Mouse (Mus musculus) heart, postnatal 25 days (tissue): ENCODE measurements around the gene Trarg1. TPM values are rescaled to one million over a fixed set of nuclear protein-coding genes. Genes with fewer than 3 reads are reported as not detected.
"Not testable (repeated sequence)": the region's sequence is repeated elsewhere in the genome, so short reads cannot be mapped to it uniquely, and the experiment has no call there.

Source experiments
- DNase-seq: peaks from one replicate; pipeline ENCODE4 v3.0.0; 2022; ENCODE audit warnings: low spot score
- intact Hi-C: fragments of 180-260 bp; cut with DNase I; formaldehyde crosslinking; loops from one replicate; pipeline ENCODE4 v1.15.1; 2025
- total RNA-seq, 2 experiments: library from RNA; stranded (reverse); gene quantifications; 2 replicates each; pipeline ENCODE4 v1.2.3; 2021

The Trarg1 gene
- total RNA-seq, result 1 to 10 TPM; 3.7 to 4.2 TPM

GRCm38 (mm10) chr11:76679508-76679907 is at the start of gene Trarg1:
Gene Trarg1, plus strand, starts transcription at chr11:76679808.
- DNase-seq, result not testable (repeated sequence)
- intact Hi-C loops, result loop anchor here (5.0 kb wide), 1 partner anchor 213 kb away; no protein-coding TSS in a partner anchor

GRCm38 (mm10) chr11:76630023-76630422 is 49.6 kb upstream of the Trarg1 start:
- intact Hi-C loops, result no loop called here
- DNase-seq, result no peak

- intact Hi-C loops, result no loop called here
- DNase-seq, result no peak
Observed at GRCm38 (mm10) chr11:76630487-76630886, 49.1 kb upstream of the Trarg1 start.

- no peak for DNase-seq
- intact Hi-C loops, result no loop called here
Observed at GRCm38 (mm10) chr11:76639269-76639985, 40.2 kb upstream of the Trarg1 start.

- DNase-seq, result no peak
- intact Hi-C loops, result loop anchor here (10.0 kb wide), 2 partner anchors 95 to 185 kb away; no protein-coding TSS in a partner anchor
Observed at GRCm38 (mm10) chr11:76640231-76640630, 39.4 kb upstream of the Trarg1 start.

GRCm38 (mm10) chr11:76644257-76644656 is 35.4 kb upstream of the Trarg1 start:
- DNase-seq, result no peak
- intact Hi-C loops, result loop anchor here (10.0 kb wide), 2 partner anchors 99 to 189 kb away; no protein-coding TSS in a partner anchor

GRCm38 (mm10) chr11:76645036-76645435 is 34.6 kb upstream of the Trarg1 start:
- intact Hi-C loops, result loop anchor here (5.0 to 10.0 kb wide), 3 partner anchors 100 to 190 kb away; no protein-coding TSS in a partner anchor
- DNase-seq, result no peak

GRCm38 (mm10) chr11:76645955-76646354 is 33.7 kb upstream of the Trarg1 start:
- intact Hi-C loops, result loop anchor here (5.0 to 10.0 kb wide), 3 partner anchors 101 to 191 kb away; no protein-coding TSS in a partner anchor
- peak; percentile 61 for DNase-seq

GRCm38 (mm10) chr11:76647062-76647461 is 32.5 kb upstream of the Trarg1 start:
- no peak for DNase-seq
- intact Hi-C loops, result loop anchor here (5.0 to 10.0 kb wide), 3 partner anchors 102 to 192 kb away; no protein-coding TSS in a partner anchor

GRCm38 (mm10) chr11:76647500-76647899 is 32.1 kb upstream of the Trarg1 start:
- intact Hi-C loops, result loop anchor here (5.0 to 10.0 kb wide), 3 partner anchors 103 to 193 kb away; no protein-coding TSS in a partner anchor
- DNase-seq, result no peak

GRCm38 (mm10) chr11:76650862-76651560 is 28.6 kb upstream of the Trarg1 start:
- intact Hi-C loops, result no loop called here
- no peak for DNase-seq

GRCm38 (mm10) chr11:76652838-76653334 is 26.7 kb upstream of the Trarg1 start:
- intact Hi-C loops, result no loop called here

GRCm38 (mm10) chr11:76655106-76655505 is 24.5 kb upstream of the Trarg1 start:
- no peak for DNase-seq
- intact Hi-C loops, result no loop called here

More at GRCm38 (mm10) chr11:76652838-76653334, 26.7 kb upstream of the Trarg1 start:
- DNase-seq, result no peak

GRCm38 (mm10) chr11:76657450-76657970 is 22.1 kb upstream of the Trarg1 start:
- intact Hi-C loops, result no loop called here
- no peak for DNase-seq

- DNase-seq, result no peak
- intact Hi-C loops, result no loop called here
Observed at GRCm38 (mm10) chr11:76659138-76659930, 20.3 kb upstream of the Trarg1 start.

GRCm38 (mm10) chr11:76661790-76662468 is 17.7 kb upstream of the Trarg1 start:
- intact Hi-C loops, result no loop called here

GRCm38 (mm10) chr11:76666002-76666649 is 13.5 kb upstream of the Trarg1 start:
- intact Hi-C loops, result no loop called here
- no peak for DNase-seq

More at GRCm38 (mm10) chr11:76661790-76662468, 17.7 kb upstream of the Trarg1 start:
- DNase-seq, result no peak

- DNase-seq, result no peak
- intact Hi-C loops, result no loop called here
Observed at GRCm38 (mm10) chr11:76667807-76668206, 11.8 kb upstream of the Trarg1 start.
